Mouse (Mus musculus) thymus, adult 2 months (tissue): ENCODE results near the gene Mctp1.

Source experiments
- CTCF ChIP-seq: fragments of 200-500 bp; IDR thresholded peaks from 2 replicates; pipeline ENCODE4 v1.5.1; 2012; ENCODE audit warnings: mild to moderate bottlenecking, control low read depth, low read length, moderate library complexity, borderline replicate concordance; ENCODE audit not compliant: control insufficient read depth, poor library complexity, insufficient read depth; ENCODE audit errors: extremely low read depth
- POLR2A ChIP-seq: fragments of 200-500 bp; IDR thresholded peaks from 2 replicates; pipeline ENCODE4 v1.6.1; 2012; ENCODE audit warnings: mild to moderate bottlenecking, low read length, control low read depth, moderate library complexity; ENCODE audit not compliant: control insufficient read depth, poor library complexity, insufficient read depth; ENCODE audit errors: extremely low read depth

DNA sequence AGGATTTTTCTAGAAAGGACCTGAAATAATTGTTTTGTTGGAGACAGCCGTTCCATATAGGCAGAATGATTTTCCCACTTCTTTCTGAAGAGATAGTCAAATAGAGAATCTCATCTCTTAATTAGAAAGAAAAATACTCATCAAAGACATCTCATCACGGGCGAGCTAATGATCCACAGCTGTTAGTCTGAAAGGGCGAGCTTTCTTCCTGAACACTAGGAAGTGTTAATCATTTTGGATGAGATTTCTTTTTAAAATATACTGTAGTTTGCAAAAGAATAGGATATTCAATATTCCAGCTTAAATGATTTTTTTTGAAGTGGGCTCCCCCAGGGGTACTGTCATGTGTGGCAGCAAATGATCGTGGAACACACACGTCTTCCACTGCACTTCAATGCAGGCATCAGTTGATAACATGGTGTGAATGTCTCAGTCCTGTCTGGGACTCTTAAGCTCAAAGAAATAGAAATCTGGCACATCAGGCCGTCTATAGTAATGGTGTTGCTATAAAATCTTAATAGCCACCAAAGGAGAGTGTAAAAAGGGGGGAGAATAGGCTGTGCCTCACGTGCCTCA is 500.3 kb downstream of the Mctp1 start:
- TF ChIP-seq CTCF (no peak), POLR2A (no peak)
